Mouse (Mus musculus) kidney, adult 10 weeks (tissue): Measurements from ENCODE around the gene Cox6a1. TPM values are rescaled to one million over a fixed set of nuclear protein-coding genes. Genes with fewer than 3 reads are reported as not detected.

ENCODE experiments used
- polyA plus RNA-seq: library from polyadenylated mRNA; stranded (reverse); fragments of 350-450 nt; fragmentation: Illumina TruSeq; extraction: RNeasy Lipid Tissue Mini Kit (QIAGEN cat#74804); gene quantifications from one replicate; pipeline ENCODE4 v1.2.3, GENCODE M21; 2014; ENCODE audit warnings: low read depth, low replicate concordance

Cox6a1 gene
- polyA plus RNA-seq = 120 TPM

GRCm38 (mm10) chr5:115348546-115349224 lies at the start of gene Cox6a1:
Gene Cox6a1 (minus strand): TSS chr5:115348981.

DNA sequence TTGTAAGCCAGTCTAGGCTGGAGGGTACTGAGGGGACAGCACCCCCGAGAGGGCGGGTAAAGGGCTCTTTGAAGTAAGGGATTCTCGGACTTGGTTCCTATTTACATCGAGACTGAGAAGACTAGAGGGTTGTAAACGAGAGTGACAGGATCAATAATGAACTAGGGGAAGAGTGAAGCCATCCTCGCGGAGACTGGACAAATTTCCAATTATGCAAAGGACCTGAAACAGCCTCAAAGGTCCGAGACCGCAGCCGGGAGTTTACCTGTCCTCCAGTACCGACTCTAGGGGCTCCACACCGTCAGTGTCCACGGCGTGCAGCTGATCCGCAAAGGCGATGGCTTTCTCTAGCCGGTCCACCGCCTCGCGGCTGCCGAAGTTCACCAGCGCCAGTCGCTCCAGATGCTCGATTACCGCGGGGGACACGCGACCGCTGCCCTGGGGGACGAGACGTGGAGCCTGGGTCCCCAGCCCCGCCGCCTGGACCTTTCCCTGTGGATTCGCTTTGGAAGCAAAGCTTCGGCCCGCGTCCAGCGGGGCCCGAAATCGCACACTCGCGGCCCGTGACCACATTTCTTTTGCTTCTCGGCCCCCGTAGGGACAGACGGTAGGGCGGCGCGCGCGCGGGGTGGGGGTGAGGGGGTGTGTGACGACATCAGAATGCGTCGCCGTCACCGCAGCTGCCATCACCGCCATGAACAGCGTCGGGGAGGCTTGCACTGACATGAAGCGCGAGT lies 8.0 kb downstream of the Cox6a1 start, which contains the start of the genes Gatc and Triap1:
Gatc (minus strand) TSS at position 602 of the 737 bp plus-strand sequence.
Triap1 (plus strand) TSS at position 649 of the 737 bp plus-strand sequence.

GRCm38 (mm10) chr5:115326875-115327609 lies 21.7 kb downstream of the Cox6a1 start, which contains the start of gene Srsf9:
Gene Srsf9 (plus strand): TSS chr5:115327177.

DNA sequence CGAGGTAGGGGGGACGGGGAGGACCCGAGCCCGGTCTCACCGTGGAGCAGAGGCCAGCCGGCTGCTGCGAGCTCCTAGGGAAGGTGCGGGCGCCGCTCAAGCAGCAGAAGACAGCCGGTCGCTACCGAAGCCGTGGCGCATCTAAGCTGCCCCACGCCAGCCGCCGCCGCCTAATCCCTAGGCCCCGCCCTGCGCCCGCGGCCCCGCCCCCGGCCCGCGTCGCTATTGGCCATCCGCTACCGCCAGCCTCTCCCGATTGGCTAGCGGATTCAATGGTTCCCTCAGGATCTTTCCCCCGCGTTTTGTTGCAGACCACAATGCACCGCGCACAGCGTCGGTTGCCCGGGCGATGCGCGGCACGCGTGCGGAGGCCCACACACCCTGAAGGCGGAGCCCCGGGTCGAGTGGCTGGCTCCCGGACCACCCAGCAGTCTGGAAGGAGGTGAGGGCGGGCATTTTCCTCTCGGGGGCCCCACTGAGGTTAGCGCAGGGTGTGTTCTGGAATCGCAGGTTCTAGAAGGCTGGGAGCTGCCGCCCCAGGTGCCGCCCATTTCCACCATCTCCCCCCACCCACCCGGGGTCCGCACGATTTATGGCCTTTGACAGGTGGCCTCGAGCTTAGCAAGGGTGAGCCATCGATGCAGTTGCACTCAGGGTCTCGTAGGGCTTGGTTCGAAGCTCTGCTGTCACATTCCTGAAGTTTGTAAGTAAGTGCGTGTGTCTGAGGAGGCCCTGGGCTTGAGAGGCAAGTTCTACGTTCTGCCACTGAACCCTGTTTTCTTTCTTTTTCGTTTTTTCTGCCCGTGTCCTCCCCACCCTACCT lies 47.8 kb downstream of the Cox6a1 start, which contains the start of gene Dynll1:
Dynll1 (minus strand) TSS at position 208 of the 823 bp plus-strand sequence.

Other genes with a start within 250 kb of the Cox6a1 start
- 4.5 TPM for gene Acads, start 229.6 kb downstream of the Cox6a1 start, polyA plus RNA-seq
- 13.2 TPM for gene Unc119b, start 214.0 kb downstream of the Cox6a1 start, polyA plus RNA-seq
- gene Mlec, start 190.8 kb downstream of the Cox6a1 start, polyA plus RNA-seq = 173 TPM
- 0.20 TPM for gene Cabp1, start 154.6 kb downstream of the Cox6a1 start, polyA plus RNA-seq
- gene Pop5, start 113.1 kb downstream of the Cox6a1 start, polyA plus RNA-seq = 16.9 TPM
- 22.2 TPM for gene Rnf10, start 76.1 kb downstream of the Cox6a1 start, polyA plus RNA-seq
- gene Coq5, start 69.3 kb downstream of the Cox6a1 start, polyA plus RNA-seq = 13.8 TPM
- gene Dynll1, start 48.0 kb downstream of the Cox6a1 start, polyA plus RNA-seq = 435 TPM
- 34.4 TPM for gene Srsf9, start 21.8 kb downstream of the Cox6a1 start, polyA plus RNA-seq
- gene Gatc, start 7.8 kb downstream of the Cox6a1 start, polyA plus RNA-seq = 52.5 TPM
- gene Triap1, start 7.8 kb downstream of the Cox6a1 start, polyA plus RNA-seq = 10.1 TPM
- not detected for gene Msi1, start 80.6 kb upstream of the Cox6a1 start, polyA plus RNA-seq
- gene Pla2g1b, start 117.3 kb upstream of the Cox6a1 start, polyA plus RNA-seq = not detected
- gene Sirt4, start 135.7 kb upstream of the Cox6a1 start, polyA plus RNA-seq = 8.0 TPM
- 7.6 TPM for gene Pxn, start 157.7 kb upstream of the Cox6a1 start, polyA plus RNA-seq
- 26.8 TPM for gene Rplp0, start 210.5 kb upstream of the Cox6a1 start, polyA plus RNA-seq
- 1.7 TPM for gene Gcn1l1, start 216.3 kb upstream of the Cox6a1 start, polyA plus RNA-seq